Mouse (Mus musculus) G1E (cell line): ENCODE measurements around the gene Fdxacb1. TPM values are rescaled to one million over a fixed set of nuclear protein-coding genes. Genes with fewer than 3 reads are reported as not detected.

Source experiments
- ATAC-seq: 2 replicates; pipeline ENCODE4 v1.8.0; 2016; ENCODE audit warnings: mild to moderate bottlenecking; ENCODE audit not compliant: insufficient number of reproducible peaks, poor library complexity, low FRiP score, severe bottlenecking; ENCODE audit errors: extremely low read depth
- DNase-seq: peaks from one replicate; pipeline ENCODE4 v3.0.0; 2012; ENCODE audit warnings: low spot score
- H3K27me3 ChIP-seq: 2 replicates; pipeline ENCODE4 v1.6.1; 2012; ENCODE audit warnings: mild to moderate bottlenecking, low read length, inconsistent platforms; ENCODE audit not compliant: insufficient read depth
- H3K36me3 ChIP-seq: replicated peaks from 2 replicates; pipeline ENCODE3; 2012; ENCODE audit warnings: mild to moderate bottlenecking, inconsistent platforms
- H3K4me1 ChIP-seq: 2 replicates; pipeline ENCODE4 v1.6.1; 2012; ENCODE audit warnings: low read depth, low read length, inconsistent platforms, mixed read lengths; ENCODE audit not compliant: insufficient read depth
- H3K4me3 ChIP-seq: 2 replicates; pipeline ENCODE4 v1.5.1; 2012; ENCODE audit warnings: low read depth, mild to moderate bottlenecking, inconsistent platforms, low read length, moderate library complexity, mixed read lengths
- H3K9me3 ChIP-seq: replicated peaks from 2 replicates; pipeline ENCODE4 v1.6.1; 2012; ENCODE audit warnings: inconsistent platforms
- CTCF ChIP-seq: IDR thresholded peaks from 2 replicates; pipeline ENCODE4 v1.5.1; 2012; ENCODE audit warnings: low read depth, low read length, inconsistent platforms, mixed read lengths
- GATA1 ChIP-seq: IDR thresholded peaks from 2 replicates; pipeline ENCODE4 v1.6.1; 2012; ENCODE audit warnings: borderline replicate concordance, low read length, inconsistent platforms, mixed read lengths
- GATA2 ChIP-seq: IDR thresholded peaks from 2 replicates; pipeline ENCODE4 v1.6.1; 2012; ENCODE audit warnings: low read depth, low read length, inconsistent platforms, borderline replicate concordance
- POLR2AphosphoS5 ChIP-seq: IDR thresholded peaks from 2 replicates; pipeline ENCODE4 v1.6.1; 2012; ENCODE audit warnings: low read depth, low read length, inconsistent platforms; ENCODE audit not compliant: insufficient replicate concordance
- TAL1 ChIP-seq: conservative IDR thresholded peaks from 2 replicates; pipeline ENCODE4 v1.6.1; 2012; ENCODE audit warnings: low read depth, low read length, inconsistent platforms, mixed read lengths
- polyA plus RNA-seq: library from polyadenylated mRNA; stranded (reverse); fragments of >175 nt; gene quantifications from 2 replicates; pipeline ENCODE4 v1.2.3, GENCODE M21; 2012
- total RNA-seq, 2 experiments: library from RNA; stranded (forward) in 1 of 2; stranded (reverse) in 1 of 2; fragments of 200-1000 nt in 1 of 2; fragments of >200 nt in 1 of 2; fragmentation: Nextera tagmentation in 1 of 2; gene quantifications; 2 replicates each; pipeline ENCODE4 v1.2.3; 2014 to 2017

Gene Fdxacb1
- total and polyA plus RNA-seq, 3 experiments, result 1.7 to 13.3 (median 9.2) TPM

DNA sequence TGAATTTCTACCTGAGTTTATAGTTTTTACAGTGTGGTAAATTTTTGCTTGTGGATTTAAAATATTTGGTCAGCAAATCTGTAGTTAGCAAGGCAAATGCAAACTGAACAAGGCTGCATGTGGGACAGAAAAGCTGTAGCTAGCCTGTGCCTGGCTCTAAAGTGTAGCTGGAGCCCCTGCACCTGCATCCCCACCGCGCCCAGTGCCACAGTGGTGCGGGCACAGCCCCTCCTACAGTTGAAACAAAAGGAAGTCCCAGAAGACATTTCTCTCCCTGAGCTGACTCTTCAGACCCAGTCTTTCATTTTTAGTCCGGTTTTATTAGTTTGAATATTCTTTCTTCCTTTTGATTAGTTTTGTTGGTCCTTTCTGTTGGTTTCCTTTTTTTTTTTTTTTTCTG is 47.6 kb downstream of the Fdxacb1 start:
- H3K27me3 ChIP-seq, result no peaks in the 10 kb centered on the region
- peaks cover 70% of the 10 kb centered on the region for H3K36me3 ChIP-seq
- ATAC-seq (no peak), DNase-seq (no peak)
- no peak for TF ChIP-seq GATA1
- no peak for TF ChIP-seq TAL1
- no peak for TF ChIP-seq GATA2
- no peak for TF ChIP-seq POLR2AphosphoS5
- no peak for TF ChIP-seq CTCF
- H3K9me3 ChIP-seq, result no peaks in the 10 kb centered on the region
- H3K4me1 ChIP-seq, result peaks cover 34% of the 10 kb centered on the region
- no peak overlapping the region for H3K4me3 ChIP-seq

DNA sequence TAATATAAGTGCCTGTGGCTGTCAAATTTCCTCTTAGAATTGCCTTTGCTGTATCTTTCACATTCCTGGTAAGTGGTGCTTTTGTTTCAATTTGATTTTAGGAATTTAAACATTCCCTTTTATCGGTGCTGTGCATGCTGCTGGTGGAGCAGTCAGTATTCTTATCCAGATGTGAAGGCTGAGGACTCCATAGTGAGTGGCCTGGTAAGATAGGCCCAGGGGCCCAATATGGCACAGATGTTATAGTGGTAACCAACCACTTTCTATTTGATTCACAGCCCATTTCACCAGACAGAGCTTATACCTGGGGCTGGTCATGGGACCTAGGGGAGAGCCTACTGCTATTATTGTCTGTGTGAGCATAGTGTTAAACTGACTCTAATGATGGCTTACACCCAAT is 48.5 kb downstream of the Fdxacb1 start:
- ATAC-seq (no peak), DNase-seq (no peak)
- H3K4me1 ChIP-seq, result peaks cover 28% of the 10 kb centered on the region
- no peak for TF ChIP-seq GATA1
- no peak for TF ChIP-seq GATA2
- TF ChIP-seq CTCF, result no peak
- no peak for TF ChIP-seq POLR2AphosphoS5
- no peak for TF ChIP-seq TAL1
- no peaks in the 10 kb centered on the region for H3K9me3 ChIP-seq
- peaks cover 72% of the 10 kb centered on the region for H3K36me3 ChIP-seq
- H3K27me3 ChIP-seq, result no peaks in the 10 kb centered on the region
- no peak overlapping the region for H3K4me3 ChIP-seq

DNA sequence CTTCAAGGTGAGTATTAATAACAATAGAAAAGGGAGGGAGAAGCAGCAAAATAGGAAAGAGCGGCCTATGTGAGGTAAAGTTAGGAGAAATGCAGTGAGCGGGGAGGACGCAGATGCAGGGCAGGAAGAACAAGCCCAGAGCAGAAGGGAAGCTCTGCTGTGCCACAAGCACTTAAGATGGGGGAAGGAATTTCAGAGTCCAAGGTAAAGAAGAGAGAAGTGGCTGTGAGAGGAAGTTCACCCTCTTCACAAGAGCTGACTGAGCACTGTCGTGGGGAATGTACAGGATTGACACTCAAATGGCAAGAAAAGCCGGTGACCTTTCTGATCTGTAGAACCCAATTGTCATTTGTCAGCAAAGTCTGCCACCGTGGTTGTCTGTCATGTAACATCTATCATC is 50.0 kb downstream of the Fdxacb1 start:
- H3K9me3 ChIP-seq, result no peaks in the 10 kb centered on the region

DNA sequence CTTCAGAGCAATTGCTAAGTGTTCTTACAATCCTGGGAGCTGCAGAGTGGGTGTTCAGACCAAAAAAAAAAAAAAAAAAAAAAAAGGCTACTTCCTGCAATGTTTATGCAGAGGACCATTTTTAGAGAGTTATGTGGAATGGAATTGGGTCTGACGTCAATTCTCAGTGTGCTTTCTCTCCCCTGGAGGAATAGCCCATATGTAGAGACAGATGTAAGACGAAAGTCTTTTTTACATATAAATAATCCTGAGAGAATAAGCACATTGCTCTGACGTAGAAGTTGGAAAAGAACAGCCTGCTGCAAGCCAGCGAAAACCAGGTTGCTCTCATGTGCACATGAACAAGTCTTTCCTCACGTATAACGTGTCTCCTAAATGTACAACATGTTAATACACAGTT is 51.7 kb downstream of the Fdxacb1 start:
- peaks cover 38% of the 10 kb centered on the region for H3K4me1 ChIP-seq
- H3K4me3 ChIP-seq, result no peak overlapping the region
- no peak for ATAC-seq
- TF ChIP-seq GATA1, result no peak
- no peak for TF ChIP-seq POLR2AphosphoS5
- TF ChIP-seq GATA2, result no peak
- no peak for TF ChIP-seq TAL1
- TF ChIP-seq CTCF, result no peak
- H3K36me3 ChIP-seq, result peaks cover 72% of the 10 kb centered on the region
- no peaks in the 10 kb centered on the region for H3K27me3 ChIP-seq
- no peaks in the 10 kb centered on the region for H3K9me3 ChIP-seq
- no peak for DNase-seq

More for the DNA sequence above, 50.0 kb downstream of the Fdxacb1 start:
- H3K27me3 ChIP-seq, result no peaks in the 10 kb centered on the region
- DNase-seq (no peak), ATAC-seq (no peak)
- peaks cover 75% of the 10 kb centered on the region for H3K36me3 ChIP-seq
- no peak overlapping the region for H3K4me3 ChIP-seq
- TF ChIP-seq TAL1 (no peak), GATA1 (no peak), POLR2AphosphoS5 (no peak), GATA2 (no peak), CTCF (no peak)
- H3K4me1 ChIP-seq, result peaks cover 26% of the 10 kb centered on the region

DNA sequence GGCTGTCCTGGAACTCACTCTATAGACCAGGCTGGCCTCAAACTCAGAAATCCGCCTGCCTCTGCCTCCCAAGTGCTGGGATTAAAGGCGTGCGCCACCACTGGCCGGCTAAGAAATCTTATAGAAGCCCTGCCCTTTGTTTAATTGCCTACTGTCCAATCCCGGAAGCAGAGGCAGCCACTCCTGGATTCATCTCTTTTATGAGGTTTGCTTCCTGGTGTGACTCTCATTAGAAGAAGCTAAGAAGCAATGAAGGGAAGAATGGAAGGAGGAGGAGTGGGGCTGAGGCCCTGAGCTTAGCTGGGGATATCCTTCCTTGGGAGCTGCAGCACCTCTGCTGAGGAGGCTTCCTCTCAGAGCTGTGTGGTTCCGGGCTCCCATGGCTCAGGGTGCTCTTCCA is 53.6 kb downstream of the Fdxacb1 start:
- Histone ChIP-seq H3K27me3 (no peaks in the 10 kb centered on the region), H3K36me3 (peaks cover 78% of the 10 kb centered on the region), H3K4me3 (no peak overlapping the region), H3K4me1 (peaks cover 41% of the 10 kb centered on the region), H3K9me3 (no peaks in the 10 kb centered on the region)
- no peak for DNase-seq
- TF ChIP-seq POLR2AphosphoS5 (no peak), GATA1 (no peak), GATA2 (no peak), CTCF (no peak)
- ATAC-seq, result no peak

DNA sequence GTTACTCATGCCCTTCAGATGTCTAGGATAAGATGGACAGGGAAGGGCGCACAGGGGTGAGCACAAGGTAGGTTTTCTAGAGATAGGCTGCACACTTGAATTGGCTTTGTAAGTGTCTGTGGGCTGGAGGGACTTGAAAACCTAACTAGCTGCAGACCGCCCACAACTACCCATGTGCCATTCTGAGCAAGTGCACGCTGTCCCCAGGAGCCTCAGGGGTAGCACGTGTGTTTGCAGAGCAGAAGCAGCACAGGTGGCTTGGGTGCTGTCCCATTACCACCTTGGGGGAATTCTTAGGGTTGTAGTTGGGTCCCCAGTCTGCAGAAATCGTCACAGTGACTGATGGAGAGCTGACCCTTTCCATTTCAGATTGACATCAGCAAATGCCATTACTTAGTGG is 54.2 kb downstream of the Fdxacb1 start:
- ATAC-seq, result no peak
- H3K36me3 ChIP-seq, result peaks cover 73% of the 10 kb centered on the region
- H3K27me3 ChIP-seq, result no peaks in the 10 kb centered on the region
- TF ChIP-seq POLR2AphosphoS5, result no peak
- no peak for TF ChIP-seq GATA1
- no peak for TF ChIP-seq GATA2
- TF ChIP-seq CTCF, result no peak
- no peak for TF ChIP-seq TAL1
- peaks cover 41% of the 10 kb centered on the region for H3K4me1 ChIP-seq
- H3K4me3 ChIP-seq, result no peak overlapping the region
- no peak for DNase-seq
- no peaks in the 10 kb centered on the region for H3K9me3 ChIP-seq

Other genes with a start within 250 kb of the Fdxacb1 start
- 43.9 and 48.2 TPM in 2 replicates for gene Pts, start 239.5 kb upstream of the Fdxacb1 start, total RNA-seq (2014; fragmentation: Nextera tagmentation)
- 52.3 and 59.4 TPM in 2 replicates for gene Pts, start 239.5 kb upstream of the Fdxacb1 start, total RNA-seq (2017)
- 7.1 and 14.6 TPM in 2 replicates for gene Pts, start 239.5 kb upstream of the Fdxacb1 start, polyA plus RNA-seq
- not detected in 2 replicates for gene Il18, start 213.4 kb upstream of the Fdxacb1 start, total RNA-seq (2014; fragmentation: Nextera tagmentation)
- gene Il18, start 213.4 kb upstream of the Fdxacb1 start, total RNA-seq (2017), result not detected in 2 replicates
- gene Il18, start 213.4 kb upstream of the Fdxacb1 start, polyA plus RNA-seq, result not detected in 2 replicates
- 0.34 TPM in 1 of 2 replicates, not detected in the other for gene Bco2, start 213.1 kb upstream of the Fdxacb1 start, total RNA-seq (2014; fragmentation: Nextera tagmentation)
- 0.11 TPM in 1 of 2 replicates, not detected in the other for gene Bco2, start 213.1 kb upstream of the Fdxacb1 start, total RNA-seq (2017)
- not detected in 2 replicates for gene Bco2, start 213.1 kb upstream of the Fdxacb1 start, polyA plus RNA-seq
- not detected in 2 replicates for gene Tex12, start 206.9 kb upstream of the Fdxacb1 start, total RNA-seq (2014; fragmentation: Nextera tagmentation)
- not detected in 2 replicates for gene Tex12, start 206.9 kb upstream of the Fdxacb1 start, total RNA-seq (2017)
- gene Tex12, start 206.9 kb upstream of the Fdxacb1 start, polyA plus RNA-seq, result not detected in 2 replicates
- gene Sdhd, start 164.4 kb upstream of the Fdxacb1 start, total RNA-seq (2014; fragmentation: Nextera tagmentation), result 103 and 109 TPM in 2 replicates
- 267 and 296 TPM in 2 replicates for gene Sdhd, start 164.4 kb upstream of the Fdxacb1 start, total RNA-seq (2017)
- gene Sdhd, start 164.4 kb upstream of the Fdxacb1 start, polyA plus RNA-seq, result 32.3 and 45.2 TPM in 2 replicates
- 88.9 and 111 TPM in 2 replicates for gene Timm8b, start 164.3 kb upstream of the Fdxacb1 start, total RNA-seq (2014; fragmentation: Nextera tagmentation)
- gene Timm8b, start 164.3 kb upstream of the Fdxacb1 start, total RNA-seq (2017), result 353 and 447 TPM in 2 replicates
- 11.1 and 14.8 TPM in 2 replicates for gene Timm8b, start 164.3 kb upstream of the Fdxacb1 start, polyA plus RNA-seq
- 3.6 and 3.7 TPM in 2 replicates for gene Pih1d2, start 150.9 kb upstream of the Fdxacb1 start, total RNA-seq (2014; fragmentation: Nextera tagmentation)
- 2.5 and 6.5 TPM in 2 replicates for gene Pih1d2, start 150.9 kb upstream of the Fdxacb1 start, total RNA-seq (2017)
- 0.39 and 0.41 TPM in 2 replicates for gene Pih1d2, start 150.9 kb upstream of the Fdxacb1 start, polyA plus RNA-seq
- 45.5 and 49.7 TPM in 2 replicates for gene Nkapd1, start 150.8 kb upstream of the Fdxacb1 start, total RNA-seq (2014; fragmentation: Nextera tagmentation)
- 24.6 and 31.0 TPM in 2 replicates for gene Nkapd1, start 150.8 kb upstream of the Fdxacb1 start, total RNA-seq (2017)
- gene Nkapd1, start 150.8 kb upstream of the Fdxacb1 start, polyA plus RNA-seq, result 8.0 and 9.7 TPM in 2 replicates
- 60.6 and 61.3 TPM in 2 replicates for gene Dlat, start 108.5 kb upstream of the Fdxacb1 start, total RNA-seq (2014; fragmentation: Nextera tagmentation)
- gene Dlat, start 108.5 kb upstream of the Fdxacb1 start, total RNA-seq (2017), result 55.2 and 60.0 TPM in 2 replicates
- 36.1 and 47.2 TPM in 2 replicates for gene Dlat, start 108.5 kb upstream of the Fdxacb1 start, polyA plus RNA-seq
- not detected in 2 replicates for gene Dixdc1, start 28.7 kb upstream of the Fdxacb1 start, total RNA-seq (2014; fragmentation: Nextera tagmentation)
- under 0.01 and 0.27 TPM in 2 replicates for gene Dixdc1, start 28.7 kb upstream of the Fdxacb1 start, total RNA-seq (2017)
- gene Dixdc1, start 28.7 kb upstream of the Fdxacb1 start, polyA plus RNA-seq, result not detected in 2 replicates
- not detected in 2 replicates for gene 2310030G06Rik, start 21.7 kb upstream of the Fdxacb1 start, total RNA-seq (2014; fragmentation: Nextera tagmentation)
- gene 2310030G06Rik, start 21.7 kb upstream of the Fdxacb1 start, total RNA-seq (2017), result 0.58 and 1.1 TPM in 2 replicates
- gene 2310030G06Rik, start 21.7 kb upstream of the Fdxacb1 start, polyA plus RNA-seq, result not detected in 2 replicates
- not detected in 2 replicates for gene Cryab, start 16.9 kb upstream of the Fdxacb1 start, total RNA-seq (2014; fragmentation: Nextera tagmentation)
- 0.11 TPM in 1 of 2 replicates, not detected in the other for gene Cryab, start 16.9 kb upstream of the Fdxacb1 start, total RNA-seq (2017)
- gene Cryab, start 16.9 kb upstream of the Fdxacb1 start, polyA plus RNA-seq, result not detected in 2 replicates
- gene Hspb2, start 15.9 kb upstream of the Fdxacb1 start, total RNA-seq (2014; fragmentation: Nextera tagmentation), result not detected in 2 replicates
- not detected in 2 replicates for gene Hspb2, start 15.9 kb upstream of the Fdxacb1 start, total RNA-seq (2017)
- gene Hspb2, start 15.9 kb upstream of the Fdxacb1 start, polyA plus RNA-seq, result not detected in 2 replicates
- gene Alg9, start 6.8 kb downstream of the Fdxacb1 start, total RNA-seq (2014; fragmentation: Nextera tagmentation), result 29.3 and 35.3 TPM in 2 replicates
- gene Alg9, start 6.8 kb downstream of the Fdxacb1 start, total RNA-seq (2017), result 20.6 and 21.9 TPM in 2 replicates
- 14.8 and 18.0 TPM in 2 replicates for gene Alg9, start 6.8 kb downstream of the Fdxacb1 start, polyA plus RNA-seq
- 59.2 and 70.6 TPM in 2 replicates for gene 1110032A03Rik, start 7.3 kb downstream of the Fdxacb1 start, total RNA-seq (2014; fragmentation: Nextera tagmentation)
- gene 1110032A03Rik, start 7.3 kb downstream of the Fdxacb1 start, total RNA-seq (2017), result 23.1 and 23.5 TPM in 2 replicates
- gene 1110032A03Rik, start 7.3 kb downstream of the Fdxacb1 start, polyA plus RNA-seq, result 1.2 and 2.0 TPM in 2 replicates
- 57.7 and 68.7 TPM in 2 replicates for gene Ppp2r1b, start 77.1 kb downstream of the Fdxacb1 start, total RNA-seq (2014; fragmentation: Nextera tagmentation)
- gene Ppp2r1b, start 77.1 kb downstream of the Fdxacb1 start, total RNA-seq (2017), result 82.9 and 93.0 TPM in 2 replicates
- 18.9 and 21.3 TPM in 2 replicates for gene Ppp2r1b, start 77.1 kb downstream of the Fdxacb1 start, polyA plus RNA-seq
- gene Sik2, start 240.8 kb downstream of the Fdxacb1 start, total RNA-seq (2014; fragmentation: Nextera tagmentation), result 71.8 and 72.8 TPM in 2 replicates
- 15.2 and 18.7 TPM in 2 replicates for gene Sik2, start 240.8 kb downstream of the Fdxacb1 start, total RNA-seq (2017)
- gene Sik2, start 240.8 kb downstream of the Fdxacb1 start, polyA plus RNA-seq, result 21.1 and 22.4 TPM in 2 replicates